8 mouse cellular contexts compared by ENCODE assay signal in the genomic region with DNA sequence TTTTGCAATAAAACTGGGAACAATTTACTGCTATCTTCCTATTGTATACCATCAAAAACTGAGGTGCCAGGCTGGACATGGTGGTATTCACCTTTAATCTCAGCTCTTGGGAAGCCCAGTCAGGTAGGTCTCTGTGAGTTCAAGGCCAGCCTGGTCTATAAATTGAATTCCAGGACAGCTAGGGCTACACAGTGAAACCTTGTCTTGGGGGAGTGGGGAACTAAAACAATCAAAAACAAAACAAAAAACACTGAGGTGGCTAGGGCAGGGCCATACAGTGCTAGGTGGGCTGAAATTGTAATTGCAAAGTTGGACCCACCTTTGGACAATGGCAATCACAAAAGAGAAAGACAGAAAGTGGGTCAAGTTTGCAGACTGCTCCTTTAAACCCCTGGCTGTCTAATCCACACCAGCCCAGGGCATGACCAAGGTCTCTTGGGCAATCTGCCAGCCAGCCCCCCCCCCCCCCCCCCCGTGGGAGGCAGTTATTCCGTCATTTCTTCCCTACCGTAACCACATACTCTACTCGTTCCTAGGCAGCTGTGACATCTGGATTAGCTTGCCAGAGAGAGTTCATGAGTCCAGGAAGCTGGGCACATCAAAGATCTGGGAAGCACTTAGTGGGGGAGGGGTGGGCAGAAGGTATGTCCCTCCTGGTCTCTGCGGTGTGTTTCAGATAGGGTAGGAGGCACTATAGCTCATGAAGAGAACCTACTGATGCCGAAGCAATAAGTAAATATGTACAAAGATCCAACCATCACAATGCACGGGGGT. TPM values are rescaled to one million over a fixed set of nuclear protein-coding genes. Genes with fewer than 3 reads are reported as not detected.
A peak's percentile ranks its signal among the peaks of the same experiment; 100 is the strongest.
DNase-seq lines count a peak whose midpoint lies in the region; ATAC-seq and TF ChIP-seq lines count a peak whose summit lies in the region.

No protein-coding gene starts in this region.

- peaks cover 11% of the 10 kb centered on the region for H3K4me1 ChIP-seq in lung, embryonic 14.5 days (ENCODE audit: insufficient read depth)
- H3K4me1 ChIP-seq in hindbrain, embryonic 12.5 days: peaks cover 14% of the 10 kb centered on the region
- peaks cover 51% of the 10 kb centered on the region for H3K4me1 ChIP-seq in limb, embryonic 13.5 days
- H3K4me1 ChIP-seq in small intestine, adult 2 months (ENCODE audit: control insufficient read depth, insufficient read depth, insufficient read length, low read length): peaks cover 12% of the 10 kb centered on the region

- H3K27me3 ChIP-seq in lung, embryonic 14.5 days (ENCODE audit: insufficient read depth, low read length): no peaks in the 10 kb centered on the region
- H3K27me3 ChIP-seq in hindbrain, embryonic 12.5 days: no peaks in the 10 kb centered on the region
- H3K27me3 ChIP-seq in limb, embryonic 13.5 days: no peaks in the 10 kb centered on the region
- no peaks in the 10 kb centered on the region for H3K27me3 ChIP-seq in small intestine, adult 2 months (ENCODE audit: control insufficient read depth, insufficient read depth, low read length)

- peak; percentile 82 for ATAC-seq in lung, embryonic 14.5 days (ENCODE audit: insufficient read depth)
- ATAC-seq in hindbrain, embryonic 12.5 days (ENCODE audit: low FRiP score): 0 out of 2 replicates have a peak, but pooled peaks have one; percentile 29
- peak; percentile 85 for ATAC-seq in limb, embryonic 13.5 days (ENCODE audit: low FRiP score, low read depth)

- H3K9me3 ChIP-seq in lung, embryonic 14.5 days (ENCODE audit: low read depth, low read length): no peaks in the 10 kb centered on the region
- H3K9me3 ChIP-seq in hindbrain, embryonic 12.5 days (replicated peaks): no peaks in the 10 kb centered on the region
- no peaks in the 10 kb centered on the region for H3K9me3 ChIP-seq in limb, embryonic 13.5 days

- TF ChIP-seq CTCF in lung, embryonic 14.5 days (IDR thresholded peaks at IDR 0.05; ENCODE audit: low read depth): no peak
- no peak for TF ChIP-seq CTCF in small intestine, adult 2 months (IDR thresholded peaks at IDR 0.05; ENCODE audit: extremely low read depth, insufficient read length, insufficient replicate concordance, low read depth, low read length)

- no peak overlapping the region for H3K4me3 ChIP-seq in lung, embryonic 14.5 days (ENCODE audit: low read depth, low read length)
- no peak overlapping the region for H3K4me3 ChIP-seq in hindbrain, embryonic 12.5 days
- H3K4me3 ChIP-seq in limb, embryonic 13.5 days: peak overlapping the region; percentile 20; the same call in 1 of the 2 replicates
- no peak overlapping the region for H3K4me3 ChIP-seq in small intestine, adult 2 months (ENCODE audit: low read depth, low read length)

- H3K4me2 ChIP-seq in lung, embryonic 14.5 days: peak overlapping the region; percentile 6
- no peak overlapping the region for H3K4me2 ChIP-seq in hindbrain, embryonic 12.5 days (replicated peaks)
- H3K4me2 ChIP-seq in limb, embryonic 13.5 days (replicated peaks): peak overlapping the region; percentile 55

- TF ChIP-seq POLR2A in small intestine, adult 2 months (IDR thresholded peaks at IDR 0.05; ENCODE audit: low read depth, low read length): no peak

- peak; percentile 67 for DNase-seq in lung, embryonic 14.5 days
- no peak for DNase-seq in lung, postnatal 4 days
- peak; percentile 86 for DNase-seq in embryo, embryonic 10.5 days (ENCODE audit: low spot score)
- no peak for DNase-seq in natural killer cell, adult 2 months (ENCODE audit: low spot score in 2 of 2)
- DNase-seq in left cerebral cortex, adult 8-10 months (ENCODE audit: low spot score in 2 of 2): no peak

- peak overlapping the region; percentile 61; the same call in 1 of the 2 replicates for H3K27ac ChIP-seq in lung, embryonic 14.5 days (ENCODE audit: low read depth)
- 0 out of 2 replicates have a peak overlapping the region, but pooled peaks have one; percentile 23 for H3K27ac ChIP-seq in hindbrain, embryonic 12.5 days
- H3K27ac ChIP-seq in limb, embryonic 13.5 days: peak overlapping the region; percentile 85
- peak overlapping the region; percentile 31; the same call in 1 of the 2 replicates for H3K27ac ChIP-seq in small intestine, adult 2 months (ENCODE audit: insufficient read depth, low read depth, low read length)

- no peaks in the 10 kb centered on the region for H3K36me3 ChIP-seq in lung, embryonic 14.5 days (ENCODE audit: insufficient read depth)
- H3K36me3 ChIP-seq in hindbrain, embryonic 12.5 days: no peaks in the 10 kb centered on the region
- H3K36me3 ChIP-seq in limb, embryonic 13.5 days: no peaks in the 10 kb centered on the region
- H3K36me3 ChIP-seq in small intestine, adult 2 months (ENCODE audit: control insufficient read depth, insufficient read depth, low read length): no peaks in the 10 kb centered on the region

- no peak overlapping the region for H3K9ac ChIP-seq in lung, embryonic 14.5 days
- H3K9ac ChIP-seq in hindbrain, embryonic 12.5 days: no peak overlapping the region
- H3K9ac ChIP-seq in limb, embryonic 13.5 days: no peak overlapping the region

- WGBS in lung, embryonic 14.5 days: 5% methylated on average over 7 of the region's 7 CpGs
- 27% methylated on average over 7 of the region's 7 CpGs for WGBS in hindbrain, embryonic 12.5 days
- under 1% methylated on average over 7 of the region's 7 CpGs for WGBS in limb, embryonic 13.5 days
- 6% methylated on average over 7 of the region's 7 CpGs for WGBS in small intestine, adult 2 months

RNA-seq across cellular contexts. Expression of a gene that starts 12.3 kb away (rescaled TPM):
- polyA plus RNA-seq in lung, embryonic 14.5 days (2014; fragmentation: Nextera tagmentation; extraction: Ambion mirVana): 28.8 and 31.0 TPM in 2 replicates
- 18.2 and 18.9 TPM in 2 replicates for polyA plus RNA-seq in hindbrain, embryonic 12.5 days (2016; fragmentation: Nextera tagmentation; extraction: Ambion mirVana)
- 42.1 and 45.2 TPM in 2 replicates for polyA plus RNA-seq in limb, embryonic 13.5 days (2015; fragmentation: Nextera tagmentation; extraction: Ambion mirVana)
- 4.2 and 7.2 TPM in 2 replicates for polyA plus RNA-seq in small intestine, adult 2 months (2012; rRNA removed)
- total RNA-seq in left cerebral cortex, adult 8-10 months (2022): 10 to 100 TPM; 21.1 to 26.0 (median 23.8) TPM

Comparison
In these comparisons a context has a peak if more than half of its experiments do, and no peak if none do; other contexts are left out.
1. DNase-seq: peak in lung, embryonic 14.5 days (single experiment) and embryo, embryonic 10.5 days (single experiment); none in lung, postnatal 4 days (0 of 2), natural killer cell, adult 2 months (0 of 2) and left cerebral cortex, adult 8-10 months (0 of 2).
2. ATAC-seq: peak in every context shown above with its lines; median percentile 85 in limb, embryonic 13.5 days; 82 in lung, embryonic 14.5 days; 29 in hindbrain, embryonic 12.5 days.
3. H3K27ac ChIP-seq: peak in every context shown above with its lines; median percentile 85 in limb, embryonic 13.5 days; 61 in lung, embryonic 14.5 days; 31 in small intestine, adult 2 months; 23 in hindbrain, embryonic 12.5 days.